Mouse (Mus musculus): ENCODE data around the gene Vps37c. TPM values are rescaled to one million over a fixed set of nuclear protein-coding genes. Genes with fewer than 3 reads are reported as not detected.
A peak's percentile ranks its signal among the peaks of the same experiment; 100 is the strongest.

Vps37c gene
- total and polyA plus RNA-seq, 3 experiments: 18.6 to 24.6 (median 20.7) TPM

GRCm38 (mm10) chr19:10759525-10759924 lies 71.0 kb downstream of the Vps37c start:
- TF ChIP-seq EP300 (IDR thresholded peaks at IDR 0.05; ENCODE audit: insufficient read depth, low read depth, low read length) (no peak), POLR2A (IDR thresholded peaks at IDR 0.05; ENCODE audit: insufficient read depth, low read depth, low read length) (no peak), CTCF (IDR thresholded peaks at IDR 0.05) (no peak)

GRCm38 (mm10) chr19:10759983-10760831 lies 71.7 kb downstream of the Vps37c start:
- TF ChIP-seq EP300 (IDR thresholded peaks at IDR 0.05; ENCODE audit: insufficient read depth, low read depth, low read length) (no peak), POLR2A (IDR thresholded peaks at IDR 0.05; ENCODE audit: insufficient read depth, low read depth, low read length) (peak; percentile 51; the same call in 1 of the 2 replicates)
- Histone ChIP-seq H3K27ac (peak overlapping the region; percentile 89), H3K4me3 (no peak overlapping the region), H3K9ac (ENCODE audit: low read depth, low read length) (peak overlapping the region; percentile 48; the same call in 1 of the 2 replicates), H3K27me3 (ENCODE audit: control insufficient read depth, insufficient read depth, low read length) (no peaks in the 10 kb centered on the region), H3K4me1 (ENCODE audit: control insufficient read depth, insufficient read depth, low read length) (peaks cover 12% of the 10 kb centered on the region), H3K36me3 (ENCODE audit: control insufficient read depth, insufficient read depth, low read length) (no peaks in the 10 kb centered on the region; the same call in 1 of the 2 replicates), H3K79me2 (replicated peaks; ENCODE audit: control insufficient read depth, insufficient read depth, low read length) (no peaks in the 10 kb centered on the region)
- intact Hi-C loops (cut with DNase I): no loop called here
- DNase-seq: peak; percentile 44 to 70
- 58% methylated on average over 9 of the region's 9 CpGs for WGBS

More at GRCm38 (mm10) chr19:10759525-10759924, 71.0 kb downstream of the Vps37c start:
- DNase-seq: no peak
- H3K27me3 ChIP-seq (ENCODE audit: control insufficient read depth, insufficient read depth, low read length): no peaks in the 10 kb centered on the region
- no peak overlapping the region for H3K9ac ChIP-seq (ENCODE audit: low read depth, low read length)
- H3K4me3 ChIP-seq: no peak overlapping the region
- H3K27ac ChIP-seq: peak overlapping the region; percentile 89
- H3K79me2 ChIP-seq (replicated peaks; ENCODE audit: control insufficient read depth, insufficient read depth, low read length): no peaks in the 10 kb centered on the region
- no peaks in the 10 kb centered on the region; the same call in 1 of the 2 replicates for H3K36me3 ChIP-seq (ENCODE audit: control insufficient read depth, insufficient read depth, low read length)
- intact Hi-C loops (cut with DNase I): no loop called here
- peaks cover 12% of the 10 kb centered on the region for H3K4me1 ChIP-seq (ENCODE audit: control insufficient read depth, insufficient read depth, low read length)

- intact Hi-C loops (cut with DNase I): no loop called here
- no peaks in the 10 kb centered on the region for H3K79me2 ChIP-seq (replicated peaks; ENCODE audit: control insufficient read depth, insufficient read depth, low read length)
- TF ChIP-seq EP300 (IDR thresholded peaks at IDR 0.05; ENCODE audit: insufficient read depth, low read depth, low read length) (no peak), CTCF (IDR thresholded peaks at IDR 0.05) (no peak), POLR2A (IDR thresholded peaks at IDR 0.05; ENCODE audit: insufficient read depth, low read depth, low read length) (no peak)
Observed at GRCm38 (mm10) chr19:10761794-10762415, 73.4 kb downstream of the Vps37c start.

GRCm38 (mm10) chr19:10762468-10762867 lies 73.9 kb downstream of the Vps37c start:
- Histone ChIP-seq H3K79me2 (replicated peaks; ENCODE audit: control insufficient read depth, insufficient read depth, low read length) (no peaks in the 10 kb centered on the region), H3K4me1 (ENCODE audit: control insufficient read depth, insufficient read depth, low read length) (peaks cover 10% of the 10 kb centered on the region), H3K27ac (no peak overlapping the region), H3K27me3 (ENCODE audit: control insufficient read depth, insufficient read depth, low read length) (no peaks in the 10 kb centered on the region), H3K9ac (ENCODE audit: low read depth, low read length) (no peak overlapping the region), H3K4me3 (no peak overlapping the region), H3K36me3 (ENCODE audit: control insufficient read depth, insufficient read depth, low read length) (no peaks in the 10 kb centered on the region; the same call in 1 of the 2 replicates)
- DNase-seq: no peak
- intact Hi-C loops (cut with DNase I): no loop called here
- WGBS: 85% methylated on average over 6 of the region's 6 CpGs
- TF ChIP-seq EP300 (IDR thresholded peaks at IDR 0.05; ENCODE audit: insufficient read depth, low read depth, low read length) (no peak), CTCF (IDR thresholded peaks at IDR 0.05) (no peak), POLR2A (IDR thresholded peaks at IDR 0.05; ENCODE audit: insufficient read depth, low read depth, low read length) (no peak)

More at GRCm38 (mm10) chr19:10761794-10762415, 73.4 kb downstream of the Vps37c start:
- no peak overlapping the region for H3K9ac ChIP-seq (ENCODE audit: low read depth, low read length)
- H3K27me3 ChIP-seq (ENCODE audit: control insufficient read depth, insufficient read depth, low read length): no peaks in the 10 kb centered on the region
- no peak overlapping the region for H3K4me3 ChIP-seq
- no peak overlapping the region for H3K27ac ChIP-seq
- H3K4me1 ChIP-seq (ENCODE audit: control insufficient read depth, insufficient read depth, low read length): peaks cover 12% of the 10 kb centered on the region
- no peaks in the 10 kb centered on the region; the same call in 1 of the 2 replicates for H3K36me3 ChIP-seq (ENCODE audit: control insufficient read depth, insufficient read depth, low read length)
- 86% methylated on average over 8 of the region's 8 CpGs for WGBS
- no peak for DNase-seq

GRCm38 (mm10) chr19:10763381-10764031 lies 75.0 kb downstream of the Vps37c start:
- WGBS: 74% methylated on average over 21 of the region's 21 CpGs

More at GRCm38 (mm10) chr19:10763381-10764031, 75.0 kb downstream of the Vps37c start:
- no peak for DNase-seq
- H3K36me3 ChIP-seq (ENCODE audit: control insufficient read depth, insufficient read depth, low read length): no peaks in the 10 kb centered on the region; the same call in 1 of the 2 replicates
- no peak overlapping the region for H3K9ac ChIP-seq (ENCODE audit: low read depth, low read length)
- no peak overlapping the region for H3K27ac ChIP-seq
- no peak overlapping the region for H3K4me3 ChIP-seq
- TF ChIP-seq POLR2A (IDR thresholded peaks at IDR 0.05; ENCODE audit: insufficient read depth, low read depth, low read length) (no peak), EP300 (IDR thresholded peaks at IDR 0.05; ENCODE audit: insufficient read depth, low read depth, low read length) (no peak), CTCF (IDR thresholded peaks at IDR 0.05) (no peak)
- no peaks in the 10 kb centered on the region for H3K27me3 ChIP-seq (ENCODE audit: control insufficient read depth, insufficient read depth, low read length)
- intact Hi-C loops (cut with DNase I): no loop called here
- H3K4me1 ChIP-seq (ENCODE audit: control insufficient read depth, insufficient read depth, low read length): peaks cover 10% of the 10 kb centered on the region
- H3K79me2 ChIP-seq (replicated peaks; ENCODE audit: control insufficient read depth, insufficient read depth, low read length): no peaks in the 10 kb centered on the region

Other genes with a start within 250 kb of the Vps37c start
- 1 to 10 TPM; 1.7 to 2.3 TPM for gene Lrrc10b, start 231.3 kb upstream of the Vps37c start, total RNA-seq (2021)
- 0.12 and 1.2 TPM in 2 replicates for gene Lrrc10b, start 231.3 kb upstream of the Vps37c start, polyA plus RNA-seq (2012; rRNA removed)
- gene Ppp1r32, start 205.8 kb upstream of the Vps37c start, total RNA-seq (2021): under 1 TPM; 0.16 to 0.29 TPM
- 0.20 and 1.1 TPM in 2 replicates for gene Ppp1r32, start 205.8 kb upstream of the Vps37c start, polyA plus RNA-seq (2012; rRNA removed)
- gene Cpsf7, start 163.5 kb upstream of the Vps37c start, total RNA-seq (2021): 10 to 100 TPM; 23.8 to 25.2 TPM
- 20.6 and 37.7 TPM in 2 replicates for gene Cpsf7, start 163.5 kb upstream of the Vps37c start, polyA plus RNA-seq (2012; rRNA removed)
- gene Sdhaf2, start 162.6 kb upstream of the Vps37c start, total RNA-seq (2021): 10 to 100 TPM; 65.5 to 77.9 TPM
- gene Sdhaf2, start 162.6 kb upstream of the Vps37c start, polyA plus RNA-seq (2012; rRNA removed): 45.7 and 74.6 TPM in 2 replicates
- 1 to 10 TPM; 5.5 to 5.8 TPM for gene Tmem216, start 132.5 kb upstream of the Vps37c start, total RNA-seq (2021)
- gene Tmem216, start 132.5 kb upstream of the Vps37c start, polyA plus RNA-seq (2012; rRNA removed): 13.0 and 19.2 TPM in 2 replicates
- 10 to 100 TPM; 11.3 TPM for gene Cyb561a3, start 111.6 kb upstream of the Vps37c start, total RNA-seq (2021)
- 24.3 and 32.2 TPM in 2 replicates for gene Cyb561a3, start 111.6 kb upstream of the Vps37c start, polyA plus RNA-seq (2012; rRNA removed)
- gene Tmem138, start 111.4 kb upstream of the Vps37c start, total RNA-seq (2021): 1 to 10 TPM; 1.9 to 2.7 TPM
- 6.2 and 6.7 TPM in 2 replicates for gene Tmem138, start 111.4 kb upstream of the Vps37c start, polyA plus RNA-seq (2012; rRNA removed)
- 100 to 1,000 TPM; 133 to 153 TPM for gene Ddb1, start 83.4 kb upstream of the Vps37c start, total RNA-seq (2021)
- 71.1 and 114 TPM in 2 replicates for gene Ddb1, start 83.4 kb upstream of the Vps37c start, polyA plus RNA-seq (2012; rRNA removed)
- 1 to 10 TPM; 8.2 to 9.6 TPM for gene Tkfc, start 83.1 kb upstream of the Vps37c start, total RNA-seq (2021)
- gene Tkfc, start 83.1 kb upstream of the Vps37c start, polyA plus RNA-seq (2012; rRNA removed): 7.4 and 9.1 TPM in 2 replicates
- not detected for gene Vwce, start 54.5 kb upstream of the Vps37c start, total RNA-seq (2021)
- not detected in 2 replicates for gene Vwce, start 54.5 kb upstream of the Vps37c start, polyA plus RNA-seq (2012; rRNA removed)
- not detected for gene Pga5, start 10.7 kb upstream of the Vps37c start, total RNA-seq (2021)
- gene Pga5, start 10.7 kb upstream of the Vps37c start, polyA plus RNA-seq (2012; rRNA removed): not detected in 2 replicates
- under 1 TPM; 0.11 to 0.26 TPM for gene Cd5, start 50.3 kb downstream of the Vps37c start, total RNA-seq (2021)
- 0.35 and 0.80 TPM in 2 replicates for gene Cd5, start 50.3 kb downstream of the Vps37c start, polyA plus RNA-seq (2012; rRNA removed)
- gene Cd6, start 141.3 kb downstream of the Vps37c start, total RNA-seq (2021): under 1 TPM in 1 of 2 experiments, not detected in 1; 0.07 TPM
- gene Cd6, start 141.3 kb downstream of the Vps37c start, polyA plus RNA-seq (2012; rRNA removed): 0.44 and 0.76 TPM in 2 replicates
- 1 to 10 TPM; 2.1 to 2.3 TPM for gene Slc15a3, start 151.0 kb downstream of the Vps37c start, total RNA-seq (2021)
- 3.9 and 4.9 TPM in 2 replicates for gene Slc15a3, start 151.0 kb downstream of the Vps37c start, polyA plus RNA-seq (2012; rRNA removed)
- 10 to 100 TPM; 10.7 to 12.0 TPM for gene Tmem132a, start 181.2 kb downstream of the Vps37c start, total RNA-seq (2021)
- gene Tmem132a, start 181.2 kb downstream of the Vps37c start, polyA plus RNA-seq (2012; rRNA removed): 11.1 and 11.5 TPM in 2 replicates
- 100 to 1,000 TPM; 101 to 109 TPM for gene Tmem109, start 193.3 kb downstream of the Vps37c start, total RNA-seq (2021)
- gene Tmem109, start 193.3 kb downstream of the Vps37c start, polyA plus RNA-seq (2012; rRNA removed): 160 and 196 TPM in 2 replicates
- gene Prpf19, start 206.5 kb downstream of the Vps37c start, total RNA-seq (2021): 100 to 1,000 TPM; 216 to 243 TPM
- 432 and 512 TPM in 2 replicates for gene Prpf19, start 206.5 kb downstream of the Vps37c start, polyA plus RNA-seq (2012; rRNA removed)
- gene Zp1, start 231.9 kb downstream of the Vps37c start, total RNA-seq (2021): not detected
- not detected in 2 replicates for gene Zp1, start 231.9 kb downstream of the Vps37c start, polyA plus RNA-seq (2012; rRNA removed)
- not detected for gene Ptgdr2, start 248.4 kb downstream of the Vps37c start, total RNA-seq (2021)
- 0.09 and 0.10 TPM in 2 replicates for gene Ptgdr2, start 248.4 kb downstream of the Vps37c start, polyA plus RNA-seq (2012; rRNA removed)